Comparison of ENCODE assay signal across 8 mouse cellular contexts in the genomic region with DNA sequence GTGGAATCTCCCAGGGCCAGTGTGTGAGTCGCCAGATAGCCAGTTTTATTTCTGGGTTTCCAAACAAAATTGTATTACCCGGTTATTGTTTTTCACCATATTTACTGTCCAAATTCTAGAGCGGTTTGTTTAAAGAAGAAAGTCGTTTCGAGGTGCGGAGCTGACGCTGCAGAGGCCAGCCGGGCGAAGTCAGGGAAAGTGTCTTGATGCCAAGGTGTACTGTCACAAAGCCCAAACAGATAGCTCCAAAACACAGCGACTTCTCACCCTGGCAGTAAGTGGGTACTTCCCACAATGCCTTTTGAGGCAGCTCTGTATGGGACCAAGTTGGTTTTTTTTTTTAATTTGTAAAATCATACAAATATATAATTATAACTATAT.
DNase-seq lines count a peak whose midpoint lies in the region; ATAC-seq and TF ChIP-seq lines count a peak whose summit lies in the region.
"Had no signal": no experiment of that assay in that cellular context is flagged by ENCODE, and none has a peak within 500 bp of the region (broad histone marks: within the 10 kb centered on the region; RNA-seq: fewer than 3 reads in every experiment).

No protein-coding gene starts in this region.

- no peak for TF ChIP-seq CTCF in kidney, postnatal 0 days (IDR thresholded peaks at IDR 0.05; ENCODE audit: low read depth)

- 21% methylated on average over 10 of the region's 10 CpGs for WGBS in kidney, postnatal 0 days
- 21% methylated on average over 10 of the region's 10 CpGs for WGBS in forebrain, embryonic 10.5 days
- 17% methylated on average over 10 of the region's 10 CpGs for WGBS in hindbrain, embryonic 13.5 days
- WGBS in midbrain, embryonic 15.5 days, result 20% methylated on average over 10 of the region's 10 CpGs

- H3K9me3 ChIP-seq in kidney, postnatal 0 days (replicated peaks; ENCODE audit: low read length), result no peaks in the 10 kb centered on the region
- H3K9me3 ChIP-seq in forebrain, embryonic 10.5 days, result no peaks in the 10 kb centered on the region
- H3K9me3 ChIP-seq in hindbrain, embryonic 13.5 days, result no peaks in the 10 kb centered on the region
- H3K9me3 ChIP-seq in midbrain, embryonic 15.5 days, result no peaks in the 10 kb centered on the region

- no peaks in the 10 kb centered on the region for H3K27me3 ChIP-seq in kidney, postnatal 0 days (ENCODE audit: insufficient read depth, low read length)
- H3K27me3 ChIP-seq in forebrain, embryonic 10.5 days (ENCODE audit: poor library complexity, severe bottlenecking), result no peaks in the 10 kb centered on the region
- H3K27me3 ChIP-seq in hindbrain, embryonic 13.5 days, result no peaks in the 10 kb centered on the region
- H3K27me3 ChIP-seq in midbrain, embryonic 15.5 days (replicated peaks), result no peaks in the 10 kb centered on the region

- no peak for ATAC-seq in kidney, postnatal 0 days (replicated peaks; ENCODE audit: low FRiP score, low read depth)
- ATAC-seq in hindbrain, embryonic 13.5 days (ENCODE audit: low FRiP score), result no peak
- no peak for ATAC-seq in midbrain, embryonic 15.5 days (replicated peaks)
- ATAC-seq in CD4-positive, CD25-positive, alpha-beta regulatory T cell, adult 4 months, result no peak
- ATAC-seq: inflammation-experienced regulatory T-cells, adult 6 months had no signal

- DNase-seq in kidney, postnatal 0 days (ENCODE audit: low spot score), result no peak
- DNase-seq in kidney, postnatal 25 days, result no peak
- no peak for DNase-seq in forebrain, embryonic 10.5 days (ENCODE audit: extremely low spot score, low spot score)
- no peak for DNase-seq in right cerebral cortex, postnatal 10 days (ENCODE audit: low spot score in 2 of 2)

- no peak overlapping the region for H3K9ac ChIP-seq in kidney, postnatal 0 days (ENCODE audit: low read depth, low read length)
- H3K9ac ChIP-seq in hindbrain, embryonic 13.5 days, result no peak overlapping the region
- H3K9ac ChIP-seq in midbrain, embryonic 15.5 days, result no peak overlapping the region

- H3K4me2 ChIP-seq in kidney, postnatal 0 days (ENCODE audit: low read length), result peak overlapping the region; percentile 32; the same call in 1 of the 2 replicates
- H3K4me2 ChIP-seq in hindbrain, embryonic 13.5 days, result peak overlapping the region; percentile 35
- H3K4me2 ChIP-seq in midbrain, embryonic 15.5 days, result peak overlapping the region; percentile 28; the same call in 1 of the 2 replicates

- H3K4me1 ChIP-seq in kidney, postnatal 0 days (replicated peaks; ENCODE audit: insufficient read depth, low read length), result 0 out of 2 replicates have a peak, but pooled peaks cover 5% of the 10 kb centered on the region
- H3K4me1 ChIP-seq in forebrain, embryonic 10.5 days, result peaks cover 57% of the 10 kb centered on the region
- peaks cover 45% of the 10 kb centered on the region for H3K4me1 ChIP-seq in hindbrain, embryonic 13.5 days (replicated peaks)
- H3K4me1 ChIP-seq in midbrain, embryonic 15.5 days, result peaks cover 38% of the 10 kb centered on the region

- H3K36me3 ChIP-seq in kidney, postnatal 0 days (ENCODE audit: insufficient read depth, low read length), result no peaks in the 10 kb centered on the region
- no peaks in the 10 kb centered on the region for H3K36me3 ChIP-seq in forebrain, embryonic 10.5 days (replicated peaks)
- no peaks in the 10 kb centered on the region for H3K36me3 ChIP-seq in hindbrain, embryonic 13.5 days
- no peaks in the 10 kb centered on the region for H3K36me3 ChIP-seq in midbrain, embryonic 15.5 days (replicated peaks)

- H3K4me3 ChIP-seq in kidney, postnatal 0 days (replicated peaks; ENCODE audit: low read depth, low read length), result no peak overlapping the region
- H3K4me3 ChIP-seq in forebrain, embryonic 10.5 days, result peak overlapping the region; percentile 35
- H3K4me3 ChIP-seq in hindbrain, embryonic 13.5 days, result no peak overlapping the region
- H3K4me3 ChIP-seq in midbrain, embryonic 15.5 days, result no peak overlapping the region

- H3K27ac ChIP-seq in kidney, postnatal 0 days, result peak overlapping the region; percentile 66; the same call in 1 of the 2 replicates
- peak overlapping the region; percentile 85 for H3K27ac ChIP-seq in forebrain, embryonic 10.5 days
- peak overlapping the region; percentile 88 for H3K27ac ChIP-seq in hindbrain, embryonic 13.5 days
- peak overlapping the region; percentile 79 for H3K27ac ChIP-seq in midbrain, embryonic 15.5 days
